Mouse (Mus musculus): ENCODE measurements at regions not wholly inside any gene's neighbourhood (a gene's known extent, or its start where the extent isn't known, plus 50 kb on each side); places are given as distances from the start of the nearest gene placed in this dataset.

DNA sequence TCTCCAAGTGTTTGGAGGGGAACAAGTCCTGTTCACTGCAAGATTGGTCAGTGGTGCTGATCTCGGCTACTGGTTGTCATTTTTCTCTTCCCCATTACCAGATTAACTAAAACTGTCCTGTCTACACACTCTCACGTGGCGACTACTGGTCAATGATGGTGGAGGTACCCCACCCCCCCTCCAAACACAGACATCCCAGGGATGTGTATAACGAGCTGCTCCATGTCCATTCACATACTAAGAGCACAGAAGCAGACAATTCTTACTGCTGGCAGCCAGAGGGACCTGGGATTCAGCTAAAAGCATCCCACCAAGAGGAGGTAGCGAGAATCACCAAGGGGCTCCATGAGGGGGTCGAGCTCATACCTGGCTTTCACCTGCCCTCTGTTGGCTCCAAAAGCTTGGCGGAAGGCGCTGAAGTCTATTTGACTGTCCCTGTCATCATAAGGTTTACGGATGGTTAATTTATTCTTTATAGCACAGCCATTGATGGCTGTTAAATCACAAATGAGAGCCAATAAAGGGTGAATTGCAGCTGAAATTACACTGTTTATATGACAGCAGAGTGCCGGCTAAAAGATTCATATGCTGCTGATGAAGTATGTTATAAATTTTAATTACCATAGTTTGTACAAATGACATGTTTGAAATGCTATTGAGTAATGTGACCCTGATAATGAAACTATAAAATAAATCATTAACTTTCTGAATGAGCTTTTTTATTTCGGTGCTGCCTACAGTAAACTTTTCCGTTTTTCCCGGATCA is 320.6 kb upstream of the Zfp703 start:
- no peak for TF ChIP-seq CTCF (IDR thresholded peaks at IDR 0.05; ENCODE audit: low read depth)
- no peak for TF ChIP-seq EP300 (IDR thresholded peaks at IDR 0.05; ENCODE audit: low read depth)
